In genomic region chr14:26488329-26489020, GRCm38 (mm10) we compare ENCODE assay signal across 8 mouse cellular contexts. TPM values are rescaled to one million over a fixed set of nuclear protein-coding genes. Genes with fewer than 3 reads are reported as not detected.
DNase-seq lines count a peak whose midpoint lies in the region.

No protein-coding gene starts in this region.

- DNase-seq in heart, postnatal 10 days: peak; percentile 21 to 25
- no peak for DNase-seq in heart, postnatal 36 days
- peak; percentile 24 for DNase-seq in ES-CJ7 (ENCODE audit: low read depth, low spot score)
- DNase-seq in embryo, embryonic 10 days (ENCODE audit: low spot score): peak; percentile 63
- DNase-seq in lung, postnatal 14 days: peak; percentile 29
- DNase-seq in spleen, postnatal 4 days (ENCODE audit: low spot score in 2 of 2): no peak
- no peak for DNase-seq in adrenal gland, adult (ENCODE audit: inconsistent age in 2 of 2, low spot score in 1 of 2)
- no peak for DNase-seq in left cerebral cortex, adult 8-10 months (ENCODE audit: low spot score in 2 of 2)

- intact Hi-C loops in heart, postnatal 10 days (cut with DNase I): loop anchor here (10.0 kb wide), 1 partner anchor 606 kb away; no protein-coding TSS in a partner anchor
- intact Hi-C loops in heart, postnatal 36 days (cut with DNase I): loop anchor here (5.0 to 10.0 kb wide), 2 partner anchors 89 to 546 kb away; partner anchors contain the start of gene Il17rd

RNA-seq across cellular contexts. Expression of gene Slmap, which starts 46.3 kb away (rescaled TPM):
- 100 to 1,000 TPM; 351 to 367 TPM for total RNA-seq in heart, postnatal 10 days (2021)
- 100 to 1,000 TPM; 283 to 332 TPM for total RNA-seq in heart, postnatal 36 days (2021)
- total RNA-seq in left cerebral cortex, adult 8-10 months (2022): 100 to 1,000 TPM; 111 to 125 (median 119) TPM

Comparison
In these comparisons a context has a peak if more than half of its experiments do, and no peak if none do; other contexts are left out.
1. DNase-seq: peak in heart, postnatal 10 days (2 of 2), ES-CJ7 (single experiment), embryo, embryonic 10 days (single experiment) and lung, postnatal 14 days (single experiment); none in heart, postnatal 36 days (0 of 2), spleen, postnatal 4 days (0 of 2), adrenal gland, adult (0 of 2) and left cerebral cortex, adult 8-10 months (0 of 2).